Mouse (Mus musculus): ENCODE results near the gene Ffar4.

The Ffar4 gene

GRCm38 (mm10) chr19:38107871-38108270 is 11.0 kb downstream of the Ffar4 start:
- DNase-seq (ENCODE audit: low spot score), result no peak

- DNase-seq (ENCODE audit: low spot score), result no peak
These were observed 12.8 kb downstream of the Ffar4 start for GRCm38 (mm10) chr19:38109506-38110242.

- no peak for DNase-seq (ENCODE audit: low spot score)
These were observed 14.2 kb downstream of the Ffar4 start for GRCm38 (mm10) chr19:38111056-38111455.

GRCm38 (mm10) chr19:38112575-38112974 is 15.7 kb downstream of the Ffar4 start:
- no peak for DNase-seq (ENCODE audit: low spot score)

DNA sequence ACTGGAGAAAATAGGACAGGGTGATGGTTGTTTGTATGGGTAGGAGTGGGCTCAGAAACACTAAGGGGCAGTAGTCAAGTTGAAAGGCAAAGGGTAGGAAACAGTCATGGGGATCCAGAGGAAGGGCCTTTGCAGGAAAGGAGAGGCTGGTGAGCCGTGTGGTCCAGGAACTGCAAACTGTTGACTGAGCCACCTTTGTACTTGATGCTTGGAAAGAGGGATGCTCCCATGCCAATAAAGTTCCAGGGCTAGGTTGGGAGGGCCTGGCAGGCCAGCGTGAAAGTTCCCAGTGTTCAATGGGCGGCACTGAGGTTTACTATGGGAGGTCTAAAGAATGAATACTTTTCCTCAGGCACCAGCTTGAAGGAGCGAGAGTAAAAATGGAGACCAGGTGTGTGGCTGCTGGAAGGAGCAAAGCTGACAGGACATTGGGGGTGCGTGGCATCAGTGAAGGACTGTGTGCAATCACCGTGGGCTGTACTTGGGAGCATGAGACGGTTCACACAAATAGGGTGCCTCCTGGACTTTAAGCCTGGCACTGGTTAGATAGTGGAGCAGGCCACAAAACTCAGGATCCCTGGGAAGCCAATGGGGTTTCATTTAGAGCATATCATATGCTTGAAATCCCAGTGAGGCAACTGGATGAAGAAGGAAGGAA is 18.1 kb downstream of the Ffar4 start:
- no peak for DNase-seq (ENCODE audit: low spot score)

DNA sequence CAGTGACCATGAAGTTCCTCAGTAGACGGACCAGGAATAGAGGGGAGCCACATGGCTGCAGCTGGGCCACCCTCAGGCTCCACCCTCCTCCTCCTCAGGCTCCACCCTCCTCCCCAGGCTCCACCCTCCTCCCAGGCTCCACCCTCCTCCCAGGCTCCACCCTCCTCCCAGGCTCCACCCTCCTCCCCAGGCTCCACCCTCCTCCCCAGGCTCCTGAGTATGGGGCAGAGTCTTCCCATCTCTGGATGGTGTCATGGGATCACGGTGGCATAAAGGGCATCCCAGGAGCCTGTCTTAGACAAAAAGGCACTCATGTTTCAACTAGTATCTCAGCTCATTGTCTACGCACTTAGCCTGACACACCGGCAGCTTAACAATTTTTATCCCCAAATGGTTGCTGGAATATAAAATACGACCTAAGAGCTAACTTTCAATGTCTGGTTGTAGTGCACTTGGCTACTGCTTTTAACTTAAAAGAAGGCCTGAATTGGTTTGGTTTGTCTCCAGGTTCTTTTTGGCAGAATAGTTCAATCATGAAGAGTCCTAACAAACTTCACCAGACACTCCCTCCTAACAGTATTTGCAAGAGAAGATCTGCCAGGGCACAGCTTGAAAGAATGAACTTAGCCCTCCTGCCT is 23.4 kb downstream of the Ffar4 start:
- no peak for DNase-seq (ENCODE audit: low spot score)

- DNase-seq (ENCODE audit: low spot score), result no peak
These were observed 27.1 kb downstream of the Ffar4 start for GRCm38 (mm10) chr19:38123921-38124320.

GRCm38 (mm10) chr19:38124401-38125218 is 27.7 kb downstream of the Ffar4 start:
- DNase-seq (ENCODE audit: low spot score), result no peak

- DNase-seq (ENCODE audit: low spot score), result no peak
These were observed 28.3 kb downstream of the Ffar4 start, which contains the start of gene Rbp4 for GRCm38 (mm10) chr19:38125219-38125610. Gene Rbp4 (minus strand): TSS chr19:38125281.

DNA sequence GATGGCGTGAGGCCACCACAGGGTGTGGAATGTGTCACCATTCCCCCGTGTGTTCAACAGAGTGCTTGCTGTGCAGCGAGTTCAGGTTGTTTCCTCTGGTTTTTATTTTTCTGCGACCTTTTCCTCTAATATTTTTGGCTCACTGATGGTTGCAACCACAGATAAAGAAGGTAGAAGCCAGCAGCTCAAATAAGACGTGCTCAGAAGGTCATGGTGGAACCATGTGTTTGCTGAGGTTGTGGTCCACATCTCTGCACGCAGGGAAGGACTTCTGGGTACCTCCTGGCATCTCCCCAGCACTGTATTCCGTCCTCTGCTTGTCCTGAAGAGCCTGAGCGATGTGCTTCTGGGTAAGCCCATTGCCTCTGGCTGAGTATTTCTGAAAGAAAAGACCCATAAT is 29.8 kb downstream of the Ffar4 start:
- no peak for DNase-seq (ENCODE audit: low spot score)

DNA sequence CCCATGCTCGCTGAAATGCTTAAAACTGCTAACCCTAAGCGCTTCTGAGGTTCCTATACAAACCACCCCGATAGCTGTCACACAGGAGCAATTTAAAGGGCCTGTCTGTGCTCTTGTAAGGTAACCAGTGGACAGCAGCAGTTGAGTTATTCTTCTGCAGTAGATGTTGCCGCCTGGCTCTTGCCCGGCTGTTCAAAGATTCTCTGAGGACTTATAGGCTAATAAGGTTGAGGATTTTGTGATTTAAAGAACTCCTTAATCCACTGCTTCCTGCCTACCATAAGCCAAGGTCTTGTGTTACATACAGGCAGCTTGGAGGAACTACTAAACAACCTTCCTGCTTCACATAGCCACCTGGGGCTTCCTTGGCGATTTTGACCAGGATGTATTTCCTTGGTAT is 35.6 kb downstream of the Ffar4 start, which contains the start of gene Pde6c:
Gene Pde6c (plus strand): TSS at position 301 of the 400 bp plus-strand sequence.
- no peak for DNase-seq (ENCODE audit: low spot score)

DNA sequence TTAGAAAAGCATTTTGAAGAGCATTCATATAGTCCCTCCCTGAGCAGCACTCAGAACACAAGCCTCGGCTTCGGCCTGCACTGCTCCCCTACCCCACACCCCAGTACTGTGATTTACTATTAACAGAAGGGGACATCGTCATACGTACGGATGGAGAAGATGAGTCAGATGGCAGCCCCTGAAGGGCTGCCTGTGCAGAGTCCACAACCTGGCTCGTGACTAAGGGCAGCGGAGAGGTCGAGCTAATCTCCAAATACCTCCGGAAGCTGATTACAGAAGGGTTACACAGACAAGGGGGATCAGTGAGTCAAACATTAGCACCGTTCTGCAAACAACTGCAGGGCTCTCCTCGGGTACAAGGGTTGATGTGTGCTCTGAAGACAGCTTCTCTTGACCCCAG is 37.1 kb downstream of the Ffar4 start:
- DNase-seq (ENCODE audit: low spot score), result no peak

DNA sequence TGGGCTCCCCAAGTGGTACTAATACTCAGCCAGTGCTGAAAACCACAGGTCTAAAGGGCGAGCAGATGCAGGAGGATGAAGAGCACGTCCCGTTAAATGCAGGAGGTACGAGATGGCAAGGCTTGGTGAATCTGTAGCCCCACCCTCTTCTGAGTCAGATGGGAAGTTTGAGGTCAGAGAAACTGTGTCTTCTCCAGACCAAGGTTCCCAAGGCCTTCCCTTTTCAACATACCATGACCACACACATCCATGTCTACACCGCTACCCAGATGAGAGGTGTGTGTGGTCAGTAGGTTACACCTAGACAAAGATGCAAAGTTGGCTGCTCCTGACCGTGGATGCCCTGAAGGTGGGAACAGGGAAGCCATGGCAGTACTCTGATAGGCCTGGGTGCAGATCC is 37.9 kb downstream of the Ffar4 start:
- DNase-seq (ENCODE audit: low spot score), result no peak

GRCm38 (mm10) chr19:38143540-38144271 is 46.8 kb downstream of the Ffar4 start:
- no peak for DNase-seq (ENCODE audit: low spot score)

- no peak for DNase-seq (ENCODE audit: low spot score)
These were observed 59.4 kb downstream of the Ffar4 start for GRCm38 (mm10) chr19:38156243-38156642.

GRCm38 (mm10) chr19:38161648-38162354 is 64.9 kb downstream of the Ffar4 start:
- DNase-seq (ENCODE audit: low spot score), result no peak
